Mouse (Mus musculus) olfactory bulb, adult 2 months (tissue): ENCODE results near the gene Phf5a.

Source experiments
- CTCF ChIP-seq: fragments of 200-500 bp; IDR thresholded peaks from 2 replicates; pipeline ENCODE4 v1.5.1; 2012; ENCODE audit warnings: low read depth, mild to moderate bottlenecking, low read length, moderate library complexity; ENCODE audit not compliant: insufficient read depth
- POLR2A ChIP-seq: fragments of 200-500 bp; IDR thresholded peaks from 2 replicates; pipeline ENCODE4 v1.6.1; 2012; ENCODE audit warnings: mild to moderate bottlenecking, low read depth, low read length, moderate library complexity; ENCODE audit not compliant: insufficient read depth

- TF ChIP-seq POLR2A = no peak
- no peak for TF ChIP-seq CTCF
Observed at GRCm38 (mm10) chr15:81845033-81845625, 26.6 kb downstream of the Phf5a start.
